Mouse (Mus musculus): ENCODE data around the gene Cntnap5c. TPM values are rescaled to one million over a fixed set of nuclear protein-coding genes. Genes with fewer than 3 reads are reported as not detected.

Cntnap5c gene
- total RNA-seq, 1 experiment from 2014 or later: not detected

Other genes starting within 250 kb of the Cntnap5c start
- gene Vmn2r120, start 224.1 kb upstream of the Cntnap5c start, total RNA-seq (2017): under 0.01 and 0.12 TPM in 2 replicates
- gene Gm21834, start 27.4 kb upstream of the Cntnap5c start, total RNA-seq (2017): not detected in 2 replicates

All from neutrophil, adult 5-6 weeks (primary cell).